Mouse (Mus musculus): ENCODE data around the gene Copg1.

DNA sequence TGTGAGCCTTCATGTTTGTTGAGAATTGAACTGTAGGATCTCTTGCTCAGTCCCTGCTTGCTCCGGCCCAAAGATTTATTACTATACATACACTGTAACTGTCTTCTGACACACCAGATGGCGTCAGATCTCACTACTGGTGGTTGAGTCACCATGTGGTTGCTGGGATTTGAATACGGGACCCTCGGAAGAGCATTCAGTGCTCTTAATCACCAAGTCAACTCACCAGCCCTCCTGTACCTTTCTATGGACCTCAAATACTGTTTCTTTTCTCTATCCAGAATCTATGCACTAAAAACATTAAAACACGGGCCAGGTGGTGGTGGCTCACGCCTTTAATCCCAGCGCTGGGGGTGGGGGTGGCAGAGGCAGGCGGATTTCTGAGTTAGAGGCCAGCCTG lies 46.0 kb upstream of the Copg1 start:
- TF ChIP-seq CTCF (IDR thresholded peaks at IDR 0.05; ENCODE audit: low read depth, low read length), result no peak
- TF ChIP-seq EP300 (IDR thresholded peaks at IDR 0.05; ENCODE audit: insufficient read depth, low read depth, low read length), result no peak

Data from ES-Bruce4 (cell line).